ENCODE assay signal across 10 mouse cellular contexts in the genomic region with DNA sequence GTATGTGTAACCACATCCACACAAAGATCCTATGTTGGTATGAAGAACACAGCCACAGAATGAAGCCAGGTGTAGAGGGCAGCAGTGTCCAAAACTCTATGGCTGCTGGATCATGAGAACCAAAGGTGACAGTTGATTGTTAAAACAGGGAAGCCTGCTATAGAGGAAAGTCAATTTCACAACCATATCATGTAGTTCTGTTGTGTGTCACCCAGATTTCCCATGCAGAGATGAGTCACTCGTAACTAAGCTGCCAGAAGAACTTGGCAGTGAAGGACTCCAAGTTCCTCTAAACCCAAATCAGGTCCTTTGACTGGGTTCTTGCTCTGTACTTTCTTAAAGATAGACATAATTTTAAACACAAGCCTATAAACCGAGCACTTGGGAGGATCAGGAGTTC. TPM values are rescaled to one million over a fixed set of nuclear protein-coding genes. Genes with fewer than 3 reads are reported as not detected.
A peak's percentile ranks its signal among the peaks of the same experiment; 100 is the strongest.
DNase-seq lines count a peak whose midpoint lies in the region; ATAC-seq lines count a peak whose summit lies in the region.
"Had no signal": no experiment of that assay in that cellular context is flagged by ENCODE, and none has a peak within 500 bp of the region (broad histone marks: within the 10 kb centered on the region; RNA-seq: fewer than 3 reads in every experiment).

No protein-coding gene starts in this region.

- no peak for ATAC-seq in heart, embryonic 11.5 days (replicated peaks; ENCODE audit: insufficient number of reproducible peaks, low FRiP score, low TSS enrichment)
- ATAC-seq in common myeloid progenitor, adult 5-6 weeks (replicated peaks; ENCODE audit: low read depth, poor library complexity, severe bottlenecking): peak; percentile 76
- no peak for ATAC-seq in hindbrain, embryonic 13.5 days (ENCODE audit: low FRiP score)
- ATAC-seq: midbrain, embryonic 16.5 days had no signal

- no peak overlapping the region for H3K9ac ChIP-seq in heart, embryonic 11.5 days (ENCODE audit: low read depth, low read length)
- no peak overlapping the region for H3K9ac ChIP-seq in hindbrain, embryonic 13.5 days
- H3K9ac ChIP-seq: limb, embryonic 15.5 days had no signal

- H3K79me2 ChIP-seq in macrophage (ENCODE audit: inconsistent target): no peaks in the 10 kb centered on the region

- H3K4me3 ChIP-seq in heart, embryonic 11.5 days (ENCODE audit: low read depth, low read length): no peak overlapping the region
- H3K4me3 ChIP-seq in macrophage (ENCODE audit: inconsistent target): no peak overlapping the region
- H3K4me3 ChIP-seq in hindbrain, embryonic 13.5 days: no peak overlapping the region
- H3K4me3 ChIP-seq: embryonic facial prominence, embryonic 10.5 days; limb, embryonic 15.5 days had no signal

- DNase-seq in heart, adult 8-10 months (ENCODE audit: low spot score): peak; percentile 50
- peak; percentile 46 for DNase-seq in Muller cell, postnatal 12 days (ENCODE audit: inconsistent ontology term)
- no peak for DNase-seq in urinary bladder, adult 2 months (ENCODE audit: low spot score)

- H3K4me1 ChIP-seq in heart, embryonic 11.5 days (ENCODE audit: control insufficient read depth, insufficient read depth, low read length): no peaks in the 10 kb centered on the region
- H3K4me1 ChIP-seq in hindbrain, embryonic 13.5 days (replicated peaks): no peaks in the 10 kb centered on the region
- H3K4me1 ChIP-seq: embryonic facial prominence, embryonic 10.5 days; limb, embryonic 15.5 days had no signal

- no peaks in the 10 kb centered on the region for H3K36me3 ChIP-seq in heart, embryonic 11.5 days (ENCODE audit: control insufficient read depth, insufficient read depth, low read length)
- no peaks in the 10 kb centered on the region for H3K36me3 ChIP-seq in macrophage (ENCODE audit: inconsistent target)
- no peaks in the 10 kb centered on the region for H3K36me3 ChIP-seq in hindbrain, embryonic 13.5 days
- H3K36me3 ChIP-seq: embryonic facial prominence, embryonic 10.5 days; limb, embryonic 15.5 days had no signal

- H3K27me3 ChIP-seq in heart, embryonic 11.5 days (ENCODE audit: control insufficient read depth, insufficient read depth, low read length): no peaks in the 10 kb centered on the region
- H3K27me3 ChIP-seq in hindbrain, embryonic 13.5 days: no peaks in the 10 kb centered on the region
- H3K27me3 ChIP-seq: limb, embryonic 15.5 days had no signal

- WGBS in heart, embryonic 11.5 days (ENCODE audit: insufficient replicate concordance): 79% methylated on average over 2 of the region's 2 CpGs
- 19% methylated on average over 2 of the region's 2 CpGs for WGBS in macrophage (ENCODE audit: missing documents)
- WGBS in hindbrain, embryonic 13.5 days: 82% methylated on average over 2 of the region's 2 CpGs

- H3K9me3 ChIP-seq in heart, embryonic 11.5 days (replicated peaks; ENCODE audit: control insufficient read depth, low read length): no peaks in the 10 kb centered on the region
- H3K9me3 ChIP-seq in hindbrain, embryonic 13.5 days: no peaks in the 10 kb centered on the region
- H3K9me3 ChIP-seq: embryonic facial prominence, embryonic 10.5 days; limb, embryonic 15.5 days had no signal

- H3K27ac ChIP-seq in heart, embryonic 11.5 days (ENCODE audit: low read depth, low read length): no peak overlapping the region
- H3K27ac ChIP-seq in macrophage: peak overlapping the region; percentile 50
- H3K27ac ChIP-seq in hindbrain, embryonic 13.5 days: no peak overlapping the region
- H3K27ac ChIP-seq: embryonic facial prominence, embryonic 10.5 days; limb, embryonic 15.5 days had no signal

- no peak overlapping the region for H3K4me2 ChIP-seq in heart, embryonic 11.5 days
- no peak overlapping the region for H3K4me2 ChIP-seq in hindbrain, embryonic 13.5 days
- H3K4me2 ChIP-seq: limb, embryonic 15.5 days had no signal

RNA-seq across cellular contexts. Expression of a gene that starts 38.6 kb away (rescaled TPM):
- 1 to 10 TPM; 6.3 to 8.3 (median 6.8) TPM for total RNA-seq in heart, adult 8-10 months (2022)
- 48.9 and 63.7 TPM in 2 replicates for polyA plus RNA-seq in heart, embryonic 11.5 days (2014; fragmentation: Nextera tagmentation; extraction: Ambion mirVana)
- total RNA-seq in common myeloid progenitor, adult 5-6 weeks (2017): 15.6 and 16.5 TPM in 2 replicates
- total RNA-seq in macrophage (2018; cell fraction: chromatin; rRNA removed): 100 to 1,000 TPM in 19 of 26 experiments, 10 to 100 TPM in 7; 72.7 to 295 (median 143) TPM
- 100 to 1,000 TPM in 7 of 26 experiments, 10 to 100 TPM in 19; 42.1 to 126 (median 91.4) TPM for total RNA-seq in macrophage (2018; cell fraction: cytosol; rRNA removed)
- total RNA-seq in macrophage (2018; cell fraction: nucleus; rRNA removed): 100 to 1,000 TPM in 17 of 26 experiments, 10 to 100 TPM in 9; 38.7 to 326 (median 141) TPM
- polyA plus RNA-seq in macrophage (2018): 22.6 to 41.6 TPM (median 39.8 TPM) in 3 replicates
- 30.9 and 31.1 TPM in 2 replicates for polyA plus RNA-seq in hindbrain, embryonic 13.5 days (2015; fragmentation: Nextera tagmentation; extraction: Ambion mirVana)
- polyA plus RNA-seq in urinary bladder, adult 2 months (2012; rRNA removed): 12.3 and 18.9 TPM in 2 replicates
